Mouse (Mus musculus): ENCODE results near the gene Ylpm1. TPM values are rescaled to one million over a fixed set of nuclear protein-coding genes. Genes with fewer than 3 reads are reported as not detected.
A peak's percentile ranks its signal among the peaks of the same experiment; 100 is the strongest.

Ylpm1 gene
- polyA plus RNA-seq, 1 experiment from 2014 or later: 46.1 TPM

DNA sequence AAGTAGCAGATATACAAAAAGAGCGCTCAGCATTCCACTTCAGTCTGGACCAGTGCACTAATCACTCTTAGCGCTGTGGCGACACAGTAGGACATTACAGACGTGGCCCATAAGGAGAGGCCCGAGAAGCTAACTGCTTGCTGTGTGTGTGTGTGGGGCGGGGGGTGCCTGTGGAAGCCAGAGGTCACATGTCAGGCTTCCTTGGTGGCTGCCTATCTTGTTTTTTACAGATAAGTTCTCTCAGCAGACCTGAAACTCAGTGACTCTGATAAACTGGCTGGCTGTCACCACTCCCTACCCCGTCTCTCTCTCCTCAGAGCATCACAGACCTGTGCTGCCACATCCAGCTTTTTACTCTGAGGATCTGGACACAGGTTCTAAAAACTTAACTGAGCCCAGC is 33.5 kb upstream of the Ylpm1 start:
- no peaks in the 10 kb centered on the region for H3K4me1 ChIP-seq (ENCODE audit: control insufficient read depth, insufficient read depth, low read length)
- H3K36me3 ChIP-seq (ENCODE audit: control insufficient read depth, insufficient read depth, low read length): no peaks in the 10 kb centered on the region
- no peaks in the 10 kb centered on the region for H3K27me3 ChIP-seq (ENCODE audit: control insufficient read depth, insufficient read depth, low read length)
- no peak for ATAC-seq (ENCODE audit: insufficient read depth, low FRiP score, low TSS enrichment)
- H3K9me3 ChIP-seq (ENCODE audit: control insufficient read depth, low read length): no peaks in the 10 kb centered on the region
- H3K9ac ChIP-seq (ENCODE audit: low read length): no peak overlapping the region
- WGBS: 88% methylated on average over 7 of the region's 7 CpGs
- no peak overlapping the region for H3K27ac ChIP-seq (ENCODE audit: low read depth, low read length)
- no peak overlapping the region for H3K4me3 ChIP-seq (ENCODE audit: low read depth, low read length)
- no peak for DNase-seq (ENCODE audit: low spot score)
- H3K4me2 ChIP-seq (ENCODE audit: low read depth): no peak overlapping the region

DNA sequence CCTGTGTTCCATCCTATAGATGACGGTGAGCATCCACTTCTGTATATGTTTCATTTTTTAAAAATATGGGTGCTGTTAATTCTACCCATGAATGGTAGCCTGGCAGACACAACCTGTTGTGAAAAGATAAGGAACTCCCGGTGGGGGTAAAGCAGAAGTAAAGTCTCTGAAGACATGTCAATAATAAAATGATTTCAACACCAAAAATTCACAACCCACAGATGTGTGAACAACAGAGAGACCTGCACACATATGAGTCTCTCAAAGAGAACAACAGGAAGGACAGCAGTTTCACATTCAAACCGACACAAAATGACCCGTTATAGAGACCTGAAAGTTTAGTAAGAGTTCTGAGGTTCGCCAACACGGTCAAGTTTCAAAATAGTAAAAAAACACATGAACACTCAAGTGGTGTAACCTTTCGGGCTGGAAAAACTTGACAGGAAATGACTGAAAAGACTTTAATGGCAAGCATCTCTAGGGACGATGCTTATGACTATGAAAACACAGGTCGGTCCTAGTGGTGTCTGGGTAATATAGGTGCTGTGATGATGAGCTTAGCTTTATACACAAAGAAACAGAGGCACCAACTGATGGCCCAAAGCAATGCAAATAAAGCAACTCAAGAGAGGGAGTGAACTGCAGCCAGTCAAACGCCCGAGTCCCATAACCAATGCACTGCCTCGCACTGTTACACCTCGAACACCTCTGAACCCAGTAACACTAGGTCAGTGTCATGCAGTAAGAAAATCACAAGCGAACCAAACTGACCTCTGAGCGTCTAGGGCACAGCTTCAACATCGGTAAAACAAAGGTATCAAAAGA is 27.1 kb upstream of the Ylpm1 start:
- H3K4me2 ChIP-seq (ENCODE audit: low read depth): peak overlapping the region; percentile 80
- peak overlapping the region; percentile 1; the same call in 1 of the 2 replicates for H3K4me3 ChIP-seq (ENCODE audit: low read depth, low read length)
- no peak overlapping the region for H3K27ac ChIP-seq (ENCODE audit: low read depth, low read length)
- peaks cover 9% of the 10 kb centered on the region for H3K4me1 ChIP-seq (ENCODE audit: control insufficient read depth, insufficient read depth, low read length)
- no peak overlapping the region for H3K9ac ChIP-seq (ENCODE audit: low read length)
- H3K9me3 ChIP-seq (ENCODE audit: control insufficient read depth, low read length): no peaks in the 10 kb centered on the region
- no peak for DNase-seq (ENCODE audit: low spot score)
- ATAC-seq (ENCODE audit: insufficient read depth, low FRiP score, low TSS enrichment): no peak
- no peaks in the 10 kb centered on the region for H3K27me3 ChIP-seq (ENCODE audit: control insufficient read depth, insufficient read depth, low read length)
- no peaks in the 10 kb centered on the region for H3K36me3 ChIP-seq (ENCODE audit: control insufficient read depth, insufficient read depth, low read length)
- 86% methylated on average over 16 of the region's 16 CpGs for WGBS

DNA sequence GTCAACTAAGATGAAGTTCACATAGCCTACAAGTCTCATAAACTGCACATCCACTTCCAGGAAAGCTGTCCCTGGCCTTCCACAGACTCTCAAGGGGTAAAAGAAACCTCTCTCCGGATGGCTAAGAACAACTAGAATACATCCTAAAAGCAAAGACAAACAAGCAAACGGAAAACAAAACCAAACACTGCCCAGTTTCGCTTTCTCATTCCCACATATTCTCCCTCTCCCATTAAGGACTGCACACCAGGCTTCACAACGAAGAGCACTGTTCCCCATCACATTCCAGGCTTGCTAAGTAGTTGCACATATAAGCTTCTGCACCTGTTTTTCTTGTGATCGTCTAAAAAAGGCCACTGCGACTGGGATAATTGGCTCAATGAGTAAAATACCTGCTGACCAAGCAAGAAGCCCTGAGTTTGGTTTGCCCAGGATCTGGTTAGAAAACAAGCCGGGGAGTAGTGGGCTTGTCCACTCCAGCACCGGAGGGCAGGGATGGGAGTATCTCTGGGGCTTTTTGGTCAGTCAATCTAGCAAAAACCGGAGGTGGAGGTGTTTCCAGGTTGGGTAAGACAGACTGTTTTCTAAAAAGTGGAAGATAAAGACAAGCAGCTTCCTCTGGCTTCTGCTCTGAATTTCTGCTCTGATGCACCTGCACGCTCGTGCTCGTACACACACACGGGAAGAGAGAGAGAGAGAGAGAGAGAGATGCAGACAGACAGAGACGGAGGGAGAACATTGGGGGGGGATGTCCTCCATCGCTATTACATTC is 26.3 kb upstream of the Ylpm1 start:
- H3K4me1 ChIP-seq (ENCODE audit: control insufficient read depth, insufficient read depth, low read length): peaks cover 9% of the 10 kb centered on the region
- peak overlapping the region; percentile 79 for H3K9ac ChIP-seq (ENCODE audit: low read length)
- 33% methylated on average over 15 of the region's 15 CpGs for WGBS
- ATAC-seq (ENCODE audit: insufficient read depth, low FRiP score, low TSS enrichment): no peak
- H3K27me3 ChIP-seq (ENCODE audit: control insufficient read depth, insufficient read depth, low read length): no peaks in the 10 kb centered on the region
- DNase-seq (ENCODE audit: low spot score): no peak
- H3K4me3 ChIP-seq (ENCODE audit: low read depth, low read length): peak overlapping the region; percentile 76
- H3K36me3 ChIP-seq (ENCODE audit: control insufficient read depth, insufficient read depth, low read length): 0 out of 2 replicates have a peak, but pooled peaks cover 2% of the 10 kb centered on the region
- no peak overlapping the region for H3K27ac ChIP-seq (ENCODE audit: low read depth, low read length)
- H3K9me3 ChIP-seq (ENCODE audit: control insufficient read depth, low read length): no peaks in the 10 kb centered on the region
- H3K4me2 ChIP-seq (ENCODE audit: low read depth): peak overlapping the region; percentile 80

GRCm38 (mm10) chr12:84970428-84971096 is 25.6 kb upstream of the Ylpm1 start, which contains the start of the genes Fcf1 and Arel1:
Fcf1 (plus strand) TSS chr12:84970897.
Arel1 (minus strand) TSS chr12:84970900.
- H3K9me3 ChIP-seq (ENCODE audit: control insufficient read depth, low read length): no peaks in the 10 kb centered on the region
- 0% methylated on average over 42 of the region's 42 CpGs for WGBS
- peak within 1 kb of the TSS; percentile 80 for H3K4me2 ChIP-seq (ENCODE audit: low read depth)
- peak; percentile 92 for DNase-seq (ENCODE audit: low spot score)
- H3K27ac ChIP-seq (ENCODE audit: low read depth, low read length): no peak within 1 kb of the TSS
- H3K9ac ChIP-seq (ENCODE audit: low read length): peak within 1 kb of the TSS; percentile 79
- no peak for ATAC-seq (ENCODE audit: insufficient read depth, low FRiP score, low TSS enrichment)
- H3K27me3 ChIP-seq (ENCODE audit: control insufficient read depth, insufficient read depth, low read length): no peaks in the 10 kb centered on the region
- H3K4me1 ChIP-seq (ENCODE audit: control insufficient read depth, insufficient read depth, low read length): peaks cover 9% of the 10 kb centered on the region
- peaks cover 2% of the 10 kb centered on the region; the same call in 1 of the 2 replicates for H3K36me3 ChIP-seq (ENCODE audit: control insufficient read depth, insufficient read depth, low read length)
- H3K4me3 ChIP-seq (ENCODE audit: low read depth, low read length): peak within 1 kb of the TSS; percentile 76

DNA sequence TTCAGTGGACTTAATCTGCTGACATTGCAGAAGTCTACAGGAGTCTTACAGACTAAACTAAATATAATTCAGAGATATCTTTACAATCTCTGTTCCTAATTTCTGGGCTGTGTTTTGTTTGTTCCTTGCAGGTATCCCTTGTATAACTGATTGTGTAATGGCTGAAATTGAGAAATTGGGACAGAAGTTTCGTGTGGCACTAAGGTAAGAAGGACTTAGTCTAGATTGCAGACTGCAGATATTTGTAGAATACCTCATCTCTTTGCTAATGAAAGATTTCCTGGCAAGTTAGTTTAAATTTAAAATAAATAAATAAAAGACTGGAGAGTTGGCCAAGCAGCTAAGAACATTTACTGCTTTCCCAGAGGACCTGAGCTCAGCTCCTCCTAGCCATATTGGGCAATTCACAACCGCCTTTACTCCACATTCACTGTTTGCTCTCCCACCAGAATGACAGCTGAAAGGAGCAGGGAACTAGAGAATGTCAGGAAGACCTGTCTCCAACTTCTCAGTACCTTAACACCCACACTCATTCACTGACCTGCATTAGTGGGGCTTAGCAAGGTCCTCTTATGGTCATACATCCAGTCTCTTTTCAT is 16.8 kb upstream of the Ylpm1 start:
- Histone ChIP-seq H3K27ac (ENCODE audit: low read depth, low read length) (no peak overlapping the region), H3K36me3 (ENCODE audit: control insufficient read depth, insufficient read depth, low read length) (peaks cover 13% of the 10 kb centered on the region), H3K9me3 (ENCODE audit: control insufficient read depth, low read length) (no peaks in the 10 kb centered on the region), H3K4me3 (ENCODE audit: low read depth, low read length) (no peak overlapping the region), H3K9ac (ENCODE audit: low read length) (no peak overlapping the region), H3K27me3 (ENCODE audit: control insufficient read depth, insufficient read depth, low read length) (no peaks in the 10 kb centered on the region), H3K4me2 (ENCODE audit: low read depth) (no peak overlapping the region), H3K4me1 (ENCODE audit: control insufficient read depth, insufficient read depth, low read length) (no peaks in the 10 kb centered on the region)
- ATAC-seq (ENCODE audit: insufficient read depth, low FRiP score, low TSS enrichment) (no peak), DNase-seq (ENCODE audit: low spot score) (no peak)
- WGBS: 86% methylated on average over 2 of the region's 2 CpGs

DNA sequence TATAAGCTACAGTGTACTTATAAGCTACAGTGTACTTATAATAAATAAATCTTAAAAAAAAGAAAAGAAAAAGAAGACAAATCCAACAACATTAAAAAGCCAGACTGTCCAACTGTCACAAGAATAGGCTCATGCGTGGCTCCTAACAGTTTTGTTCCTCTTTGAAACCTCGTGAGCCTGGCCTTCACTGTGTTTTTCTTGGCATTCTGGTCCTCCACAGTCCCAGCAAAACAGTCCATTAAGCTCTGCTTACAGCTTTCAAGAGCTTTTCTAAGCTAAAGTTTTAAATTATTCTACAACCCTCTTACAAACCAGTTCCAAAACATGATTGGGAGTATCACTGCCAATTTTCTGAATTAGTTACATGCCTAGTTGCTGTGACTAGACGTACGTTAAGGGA is 6.7 kb upstream of the Ylpm1 start:
- H3K36me3 ChIP-seq (ENCODE audit: control insufficient read depth, insufficient read depth, low read length): no peaks in the 10 kb centered on the region; the same call in 1 of the 2 replicates
- H3K27ac ChIP-seq (ENCODE audit: low read depth, low read length): no peak overlapping the region
- ATAC-seq (ENCODE audit: insufficient read depth, low FRiP score, low TSS enrichment) (no peak), DNase-seq (ENCODE audit: low spot score) (no peak)
- WGBS: 73% methylated on average over 4 of the region's 4 CpGs
- no peak overlapping the region for H3K4me3 ChIP-seq (ENCODE audit: low read depth, low read length)
- no peaks in the 10 kb centered on the region for H3K4me1 ChIP-seq (ENCODE audit: control insufficient read depth, insufficient read depth, low read length)
- H3K9ac ChIP-seq (ENCODE audit: low read length): no peak overlapping the region
- no peak overlapping the region for H3K4me2 ChIP-seq (ENCODE audit: low read depth)
- no peaks in the 10 kb centered on the region for H3K27me3 ChIP-seq (ENCODE audit: control insufficient read depth, insufficient read depth, low read length)
- no peaks in the 10 kb centered on the region for H3K9me3 ChIP-seq (ENCODE audit: control insufficient read depth, low read length)

- DNase-seq (ENCODE audit: low spot score): peak; percentile 12
- Histone ChIP-seq H3K27me3 (ENCODE audit: control insufficient read depth, insufficient read depth, low read length) (no peaks in the 10 kb centered on the region), H3K9ac (ENCODE audit: low read length) (no peak overlapping the region), H3K9me3 (ENCODE audit: control insufficient read depth, low read length) (no peaks in the 10 kb centered on the region), H3K36me3 (ENCODE audit: control insufficient read depth, insufficient read depth, low read length) (no peaks in the 10 kb centered on the region), H3K27ac (ENCODE audit: low read depth, low read length) (no peak overlapping the region), H3K4me3 (ENCODE audit: low read depth, low read length) (no peak overlapping the region), H3K4me1 (ENCODE audit: control insufficient read depth, insufficient read depth, low read length) (peaks cover 17% of the 10 kb centered on the region), H3K4me2 (ENCODE audit: low read depth) (no peak overlapping the region; the same call in 1 of the 2 replicates)
- ATAC-seq (ENCODE audit: insufficient read depth, low FRiP score, low TSS enrichment): no peak
- 91% methylated on average over 9 of the region's 9 CpGs for WGBS
These were observed 884 bp upstream of the Ylpm1 start for GRCm38 (mm10) chr12:84995112-84995761.

Data from neural tube, embryonic 11.5 days (tissue).